Mouse (Mus musculus) hindbrain, embryonic 14.5 days (tissue): ENCODE results near the gene Capn2. TPM values are rescaled to one million over a fixed set of nuclear protein-coding genes. Genes with fewer than 3 reads are reported as not detected.
A peak's percentile ranks its signal among the peaks of the same experiment; 100 is the strongest.

ENCODE experiments used
- ATAC-seq: fragments of 200-750 bp; cut with Nextera tagmentation; 2 replicates; pipeline ENCODE4 v1.8.0; 2017; ENCODE audit warnings: moderate number of reproducible peaks, mild to moderate bottlenecking, moderate TSS enrichment, moderate library complexity; ENCODE audit not compliant: low FRiP score
- DNase-seq: peaks from one replicate; pipeline ENCODE4 v3.0.0-alpha.2; 2015; ENCODE audit warnings: low spot score
- H3K27ac ChIP-seq: fragments of 300-500 bp; sonication (generic); 2 replicates; pipeline ENCODE4 v1.5.1; 2014; ENCODE audit warnings: mild to moderate bottlenecking, moderate library complexity
- H3K27me3 ChIP-seq: fragments of 300-500 bp; sonication (generic); 2 replicates; pipeline ENCODE4 v1.6.1; 2014; ENCODE audit warnings: mild to moderate bottlenecking, low read length, mixed read lengths; ENCODE audit not compliant: control insufficient read depth, insufficient read depth
- H3K36me3 ChIP-seq: fragments of 300-500 bp; sonication (generic); replicated peaks from 2 replicates; pipeline ENCODE4 v1.6.1; 2014; ENCODE audit not compliant: control insufficient read depth, insufficient read depth
- H3K4me1 ChIP-seq: fragments of 300-500 bp; sonication (generic); replicated peaks from 2 replicates; pipeline ENCODE4 v1.6.1; 2014; ENCODE audit warnings: antibody characterized with exemption, low read length, mixed read lengths; ENCODE audit not compliant: control insufficient read depth, insufficient read depth
- H3K4me2 ChIP-seq: fragments of 300-500 bp; sonication (generic); replicated peaks from 2 replicates; pipeline ENCODE4 v1.6.1; 2014; ENCODE audit warnings: mild to moderate bottlenecking, moderate library complexity
- H3K4me3 ChIP-seq: fragments of 300-500 bp; sonication (generic); replicated peaks from 2 replicates; pipeline ENCODE4 v1.5.1; 2014; ENCODE audit warnings: mild to moderate bottlenecking, low read length
- H3K9ac ChIP-seq: fragments of 300-500 bp; sonication (generic); 2 replicates; pipeline ENCODE4 v1.6.1; 2014
- H3K9me3 ChIP-seq: fragments of 300-500 bp; sonication (generic); 2 replicates; pipeline ENCODE4 v1.6.1; 2016; ENCODE audit warnings: low read length; ENCODE audit not compliant: control insufficient read depth
- WGBS: fragments of 180-500 bp; shearing (Covaris S2); extraction: QIAGEN DNeasy Blood & Tissue Kit; methylation state at CpG from one replicate; pipeline ENCODE4 v1.1.7; 2014; 5-methylcytosine and 5-hydroxymethylcytosine counted together
- polyA plus RNA-seq: library from polyadenylated mRNA; unstranded; fragments of >200 nt; fragmentation: Nextera tagmentation; extraction: Ambion mirVana; gene quantifications from 2 replicates; pipeline ENCODE4 v1.2.1, GENCODE M21; 2014

The Capn2 gene
- polyA plus RNA-seq, 1 experiment from 2014 or later: 81.0 TPM

DNA sequence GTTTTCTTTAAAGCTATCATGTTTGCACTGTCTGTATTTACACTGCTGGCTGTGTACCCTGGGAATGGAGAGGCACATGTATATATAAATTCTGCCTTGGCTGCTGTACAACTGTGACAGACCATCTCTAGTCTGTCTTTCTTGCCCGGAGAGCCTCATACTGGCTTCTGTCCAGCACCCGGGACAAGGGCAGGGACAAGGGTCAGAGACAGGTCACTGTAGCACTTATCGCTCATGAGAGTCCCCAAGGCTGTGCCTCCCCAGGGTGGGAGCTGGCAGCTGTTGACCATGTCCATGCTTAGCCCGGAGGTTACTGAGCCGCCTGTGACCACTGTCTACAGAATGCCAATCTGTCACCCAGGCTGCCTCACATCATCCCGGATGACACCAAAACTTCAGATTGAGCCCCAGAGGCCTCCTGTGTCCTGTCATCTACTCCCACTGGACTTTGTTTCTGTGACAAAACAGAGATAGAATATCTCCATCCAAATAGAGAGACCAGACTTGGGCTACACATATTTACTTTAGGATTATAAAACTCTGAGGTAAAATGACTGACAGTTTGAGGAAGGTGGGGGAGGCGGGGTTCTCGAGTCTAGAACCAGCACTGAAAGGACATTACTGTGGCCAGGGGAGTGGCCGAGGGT is 17.8 kb downstream of the Capn2 start:
- H3K9me3 ChIP-seq: no peaks in the 10 kb centered on the region
- H3K36me3 ChIP-seq: no peaks in the 10 kb centered on the region
- H3K4me2 ChIP-seq: no peak overlapping the region
- DNase-seq (no peak), ATAC-seq (no peak)
- no peak overlapping the region for H3K27ac ChIP-seq
- no peak overlapping the region for H3K9ac ChIP-seq
- no peaks in the 10 kb centered on the region for H3K27me3 ChIP-seq
- H3K4me3 ChIP-seq: no peak overlapping the region
- 70% methylated on average over 9 of the region's 9 CpGs for WGBS
- H3K4me1 ChIP-seq: peaks cover 14% of the 10 kb centered on the region

DNA sequence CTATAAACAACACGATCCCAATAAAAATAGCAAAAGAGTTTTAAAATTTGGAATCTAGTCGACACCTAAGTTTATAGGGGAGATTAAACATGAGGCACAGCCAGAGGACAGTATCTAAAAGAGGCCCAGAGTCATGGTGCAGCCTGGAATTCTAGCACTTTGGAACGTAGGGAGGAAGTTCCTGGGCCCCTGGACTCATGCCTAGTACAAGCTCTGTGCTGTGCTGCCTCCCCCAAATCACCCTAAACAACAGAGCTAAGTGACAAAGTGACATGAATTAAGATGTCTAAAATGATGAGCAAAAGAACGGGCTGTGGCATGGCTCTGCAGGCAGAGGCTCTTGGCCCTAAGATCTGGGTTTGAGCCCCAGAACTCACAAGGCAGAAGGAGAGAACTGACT is 19.7 kb downstream of the Capn2 start:
- Histone ChIP-seq H3K9me3 (no peaks in the 10 kb centered on the region), H3K4me2 (no peak overlapping the region), H3K4me1 (peaks cover 13% of the 10 kb centered on the region), H3K27ac (no peak overlapping the region), H3K9ac (no peak overlapping the region), H3K27me3 (no peaks in the 10 kb centered on the region), H3K4me3 (no peak overlapping the region), H3K36me3 (no peaks in the 10 kb centered on the region)
- ATAC-seq: no peak
- 66% methylated on average over 4 of the region's 4 CpGs for WGBS
- DNase-seq: no peak

DNA sequence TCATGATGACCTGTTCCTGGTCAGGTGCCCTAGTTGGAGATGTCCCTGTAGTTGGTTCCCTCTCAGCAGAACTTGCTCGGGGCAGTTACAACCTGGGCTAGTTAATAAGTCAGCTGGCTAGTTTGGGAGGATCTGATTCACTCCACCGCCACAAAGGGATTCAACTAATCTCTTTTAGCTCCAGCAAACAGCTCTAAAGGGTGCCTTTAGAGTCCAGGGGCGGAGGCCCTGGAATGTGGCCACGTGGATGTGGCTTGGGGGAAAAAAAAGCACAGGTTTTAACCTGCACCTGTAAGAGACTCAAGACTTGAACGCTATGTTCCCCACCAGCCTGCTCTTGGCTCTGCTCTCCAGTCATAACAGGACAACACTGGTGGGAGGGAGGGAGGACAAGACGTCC is 20.7 kb downstream of the Capn2 start:
- 55% methylated on average over 6 of the region's 6 CpGs for WGBS
- Histone ChIP-seq H3K4me1 (peaks cover 13% of the 10 kb centered on the region), H3K4me3 (no peak overlapping the region), H3K36me3 (peaks cover 9% of the 10 kb centered on the region; the same call in 1 of the 2 replicates), H3K4me2 (no peak overlapping the region), H3K9me3 (no peaks in the 10 kb centered on the region), H3K27me3 (no peaks in the 10 kb centered on the region), H3K9ac (no peak overlapping the region), H3K27ac (no peak overlapping the region)
- DNase-seq: no peak
- ATAC-seq: no peak

DNA sequence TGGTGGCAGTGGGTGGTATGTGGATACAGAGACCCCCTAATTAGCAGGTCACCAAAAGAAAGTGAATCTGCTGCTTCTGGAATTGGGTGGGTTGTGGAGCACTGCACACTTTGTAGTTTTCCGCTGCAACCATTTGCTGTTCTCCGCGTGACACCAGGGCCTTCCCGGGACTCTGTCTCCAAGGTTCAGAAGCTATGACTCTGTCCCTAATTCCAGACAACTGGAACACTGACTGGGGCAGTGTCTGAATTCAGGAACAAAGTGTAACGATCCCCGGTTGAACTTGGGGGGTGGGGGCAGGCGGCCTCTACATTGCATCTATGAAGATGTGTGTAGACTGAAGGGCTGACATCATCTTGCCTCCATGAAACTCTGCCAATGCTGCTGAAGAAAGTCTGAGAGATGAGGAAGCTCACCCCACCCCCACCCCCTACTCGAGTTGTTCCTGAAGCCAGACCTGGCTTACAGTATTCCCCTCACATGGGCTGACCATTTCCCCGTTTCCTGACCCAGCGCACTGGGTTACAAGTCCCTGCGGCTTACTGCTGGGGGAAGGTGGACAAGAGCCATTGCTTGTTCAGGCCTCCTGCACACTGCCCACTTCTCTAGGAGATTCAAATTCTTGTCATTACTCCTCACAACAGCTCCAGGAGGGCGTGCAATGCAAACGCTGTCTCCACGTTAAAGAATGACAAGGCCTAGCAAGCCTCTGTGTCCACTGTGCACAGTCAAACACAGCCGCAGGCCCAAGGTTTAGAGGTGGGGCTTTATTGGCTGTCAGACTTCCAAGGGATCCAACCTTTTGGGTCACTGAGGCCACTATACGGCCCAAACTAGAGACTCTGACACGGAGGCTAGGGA is 22.9 kb downstream of the Capn2 start:
- Histone ChIP-seq H3K4me1 (peaks cover 13% of the 10 kb centered on the region), H3K36me3 (peaks cover 23% of the 10 kb centered on the region), H3K27ac (no peak overlapping the region), H3K4me3 (no peak overlapping the region), H3K9ac (no peak overlapping the region), H3K9me3 (no peaks in the 10 kb centered on the region), H3K27me3 (no peaks in the 10 kb centered on the region), H3K4me2 (no peak overlapping the region)
- 76% methylated on average over 17 of the region's 17 CpGs for WGBS
- DNase-seq (no peak), ATAC-seq (no peak)

DNA sequence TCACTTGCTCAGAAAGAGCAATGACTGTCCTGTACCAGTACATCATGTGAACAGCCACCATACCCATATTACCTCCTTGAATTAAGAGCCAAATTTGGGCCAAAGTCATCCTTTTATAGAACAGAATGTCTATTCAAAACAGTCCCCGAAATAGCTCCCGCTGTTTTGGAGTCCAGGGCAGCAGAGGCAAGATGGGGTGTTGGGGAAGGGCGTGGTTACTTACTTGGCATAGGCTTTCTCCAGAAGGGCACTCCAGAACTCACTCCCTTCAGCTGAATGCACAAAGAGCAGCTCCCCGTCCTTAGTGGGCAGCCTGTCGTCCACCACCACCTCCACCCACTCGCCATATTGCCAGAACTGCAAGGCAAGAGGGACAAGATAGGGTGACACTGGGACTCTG is 25.6 kb downstream of the Capn2 start:
- ATAC-seq: no peak
- WGBS: 94% methylated on average over 6 of the region's 6 CpGs

DNA sequence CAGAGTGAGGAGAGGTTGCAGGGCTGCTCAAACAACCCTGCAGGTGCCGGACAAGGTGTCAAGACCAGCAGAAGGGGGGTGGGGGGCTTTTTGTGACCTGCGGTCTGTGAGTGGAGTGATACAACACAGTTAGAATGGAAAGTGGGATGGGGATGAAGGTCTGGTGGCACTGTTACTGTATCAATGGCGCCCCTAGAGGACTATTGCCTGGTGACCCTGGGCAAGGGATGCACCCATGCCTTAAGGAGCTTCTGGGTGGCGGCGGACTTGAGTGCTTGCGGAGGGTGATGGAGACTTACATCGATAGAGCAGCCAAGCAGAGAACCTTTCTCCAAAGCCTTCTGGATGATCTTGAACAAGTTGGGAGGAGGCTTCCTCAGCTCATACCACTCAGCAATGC is 26.8 kb downstream of the Capn2 start:
- ATAC-seq (no peak), DNase-seq (no peak)
- Histone ChIP-seq H3K4me1 (peaks cover 13% of the 10 kb centered on the region), H3K27me3 (no peaks in the 10 kb centered on the region), H3K36me3 (peaks cover 58% of the 10 kb centered on the region), H3K9ac (no peak overlapping the region), H3K4me3 (no peak overlapping the region), H3K9me3 (no peaks in the 10 kb centered on the region), H3K27ac (0 out of 2 replicates have a peak overlapping the region, but pooled peaks have one; percentile 28), H3K4me2 (no peak overlapping the region)
- WGBS: 82% methylated on average over 7 of the region's 7 CpGs

More for the DNA sequence above, 25.6 kb downstream of the Capn2 start:
- no peaks in the 10 kb centered on the region for H3K27me3 ChIP-seq
- peaks cover 13% of the 10 kb centered on the region for H3K4me1 ChIP-seq
- DNase-seq: no peak
- no peak overlapping the region for H3K4me2 ChIP-seq
- H3K27ac ChIP-seq: no peak overlapping the region
- no peaks in the 10 kb centered on the region for H3K9me3 ChIP-seq
- no peak overlapping the region for H3K4me3 ChIP-seq
- no peak overlapping the region for H3K9ac ChIP-seq
- peaks cover 49% of the 10 kb centered on the region for H3K36me3 ChIP-seq

DNA sequence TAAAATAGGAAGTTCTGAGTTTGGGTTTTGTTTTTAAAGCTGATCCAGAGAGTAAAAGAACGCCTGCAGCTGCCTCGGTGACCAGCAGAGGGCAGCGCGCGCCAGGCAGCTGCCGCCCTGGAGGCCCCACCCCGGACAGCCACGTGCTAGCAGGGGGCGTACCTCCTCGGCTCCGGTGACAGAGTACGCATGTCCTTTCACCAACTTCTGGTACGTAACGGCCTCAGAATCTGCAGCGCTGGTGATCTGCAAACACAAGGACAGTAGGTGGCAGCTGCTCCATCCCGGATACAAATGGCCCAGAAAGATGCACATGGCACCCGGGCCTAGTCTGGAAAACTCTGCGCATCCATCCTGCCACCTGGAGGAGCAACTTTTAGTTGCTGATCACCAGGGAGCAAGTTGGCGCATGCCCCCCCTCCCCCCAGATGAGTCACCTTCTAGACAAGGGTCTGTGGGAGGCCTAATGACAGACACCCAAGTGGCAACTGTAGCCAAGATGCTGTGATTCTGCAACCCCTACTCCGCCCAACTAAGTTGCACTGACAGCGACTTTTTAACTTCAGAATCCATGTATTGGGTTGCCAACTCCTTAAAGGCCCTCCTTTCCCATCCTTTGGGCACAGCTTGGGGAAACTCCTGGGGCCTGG is 27.5 kb downstream of the Capn2 start:
- Histone ChIP-seq H3K36me3 (peaks cover 64% of the 10 kb centered on the region), H3K27me3 (no peaks in the 10 kb centered on the region), H3K4me2 (peak overlapping the region; percentile 50), H3K9me3 (no peaks in the 10 kb centered on the region), H3K4me1 (peaks cover 10% of the 10 kb centered on the region), H3K27ac (0 out of 2 replicates have a peak overlapping the region, but pooled peaks have one; percentile 28), H3K4me3 (peak overlapping the region; percentile 15; the same call in 1 of the 2 replicates), H3K9ac (0 out of 2 replicates have a peak overlapping the region, but pooled peaks have one; percentile 12)
- WGBS: 10% methylated on average over 21 of the region's 21 CpGs
- DNase-seq: peak; percentile 88
- ATAC-seq: peak; percentile 95

DNA sequence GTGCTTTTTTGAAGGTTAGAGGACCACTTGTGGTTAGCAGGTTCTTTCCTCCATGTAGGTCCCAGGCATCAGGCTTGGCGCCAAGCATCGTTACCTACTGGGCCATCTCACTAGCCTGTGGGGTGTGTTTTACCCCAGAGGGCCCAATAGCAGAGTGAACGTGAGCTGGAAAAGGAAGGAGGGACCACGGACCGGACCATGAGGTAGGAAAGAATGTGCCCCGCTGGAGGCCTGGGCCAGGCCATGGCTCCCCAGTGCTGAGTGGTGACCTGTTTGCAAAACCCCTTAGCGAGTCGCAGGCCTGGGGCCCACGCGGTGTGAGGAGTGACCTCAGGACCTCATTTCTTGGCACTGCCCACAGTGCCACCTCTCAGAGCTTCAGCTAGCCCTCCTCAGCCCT is 28.9 kb downstream of the Capn2 start:
- no peak overlapping the region for H3K9ac ChIP-seq
- no peak for ATAC-seq

DNA sequence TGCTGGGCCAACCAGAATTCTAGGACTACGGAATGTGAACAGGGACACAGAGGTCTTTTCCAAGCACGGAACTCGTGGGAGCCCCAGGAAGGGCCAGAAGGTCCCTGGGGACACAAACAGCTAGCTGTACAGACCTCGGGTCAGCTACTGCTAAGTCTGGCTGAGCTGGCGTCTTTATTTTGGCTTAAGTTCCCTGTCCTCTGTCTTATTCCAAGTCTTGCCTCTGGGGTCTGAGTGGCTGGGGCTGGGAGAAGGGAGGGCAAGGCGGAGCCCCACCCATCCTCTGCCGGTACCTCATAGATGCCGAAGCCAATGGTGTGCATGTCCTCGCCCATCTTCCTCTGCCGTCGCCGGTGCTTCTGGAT is 33.5 kb downstream of the Capn2 start:
- Histone ChIP-seq H3K4me3 (no peak overlapping the region), H3K27ac (no peak overlapping the region), H3K9ac (no peak overlapping the region), H3K4me2 (no peak overlapping the region), H3K9me3 (no peaks in the 10 kb centered on the region), H3K27me3 (no peaks in the 10 kb centered on the region), H3K4me1 (no peaks in the 10 kb centered on the region), H3K36me3 (peaks cover 93% of the 10 kb centered on the region)
- no peak for ATAC-seq
- no peak for DNase-seq
- WGBS: 90% methylated on average over 12 of the region's 12 CpGs

More for the DNA sequence above, 28.9 kb downstream of the Capn2 start:
- H3K4me1 ChIP-seq: no peaks in the 10 kb centered on the region
- H3K27me3 ChIP-seq: no peaks in the 10 kb centered on the region
- no peaks in the 10 kb centered on the region for H3K9me3 ChIP-seq
- H3K4me3 ChIP-seq: no peak overlapping the region
- H3K27ac ChIP-seq: no peak overlapping the region
- no peak overlapping the region for H3K4me2 ChIP-seq
- DNase-seq: no peak
- 94% methylated on average over 10 of the region's 10 CpGs for WGBS
- H3K36me3 ChIP-seq: peaks cover 77% of the 10 kb centered on the region
